Mouse (Mus musculus) heart, embryonic 12.5 days (tissue): Measurements from ENCODE around the gene Arl15. TPM values are rescaled to one million over a fixed set of nuclear protein-coding genes. Genes with fewer than 3 reads are reported as not detected.

Source experiments
- ATAC-seq: fragments of 200-750 bp; cut with Nextera tagmentation; 2 replicates; pipeline ENCODE4 v1.8.0; 2017; ENCODE audit warnings: moderate TSS enrichment, moderate library complexity; ENCODE audit not compliant: insufficient number of reproducible peaks, low FRiP score
- H3K27ac ChIP-seq: fragments of 300-500 bp; sonication (generic); 2 replicates; pipeline ENCODE4 v1.5.1; 2016; ENCODE audit warnings: mild to moderate bottlenecking, moderate library complexity; ENCODE audit not compliant: poor library complexity, severe bottlenecking
- H3K27me3 ChIP-seq: fragments of 300-500 bp; sonication (generic); replicated peaks from 2 replicates; pipeline ENCODE4 v1.6.1; 2016; ENCODE audit warnings: mild to moderate bottlenecking, moderate library complexity
- H3K36me3 ChIP-seq: fragments of 300-500 bp; sonication (generic); 2 replicates; pipeline ENCODE4 v1.6.1; 2016; ENCODE audit warnings: mild to moderate bottlenecking, moderate library complexity
- H3K4me1 ChIP-seq: fragments of 300-500 bp; sonication (generic); replicated peaks from 2 replicates; pipeline ENCODE4 v1.6.1; 2016; ENCODE audit warnings: mild to moderate bottlenecking
- H3K4me2 ChIP-seq: fragments of 300-500 bp; sonication (generic); 2 replicates; pipeline ENCODE4 v1.6.1; 2016; ENCODE audit warnings: mild to moderate bottlenecking, moderate library complexity
- H3K4me3 ChIP-seq: fragments of 300-500 bp; sonication (generic); 2 replicates; pipeline ENCODE4 v1.5.1; 2016; ENCODE audit warnings: mild to moderate bottlenecking
- H3K9ac ChIP-seq: fragments of 300-500 bp; sonication (generic); 2 replicates; pipeline ENCODE4 v1.6.1; 2016; ENCODE audit warnings: mild to moderate bottlenecking, moderate library complexity
- H3K9me3 ChIP-seq: fragments of 300-500 bp; sonication (generic); replicated peaks from 2 replicates; pipeline ENCODE4 v1.6.1; 2016; ENCODE audit warnings: mild to moderate bottlenecking, moderate library complexity
- WGBS: fragments of 180-500 bp; shearing (Covaris S2); methylation state at CpG from one replicate; pipeline ENCODE4 v1.1.7; 2016; 5-methylcytosine and 5-hydroxymethylcytosine counted together
- polyA plus RNA-seq: library from polyadenylated mRNA; unstranded; fragments of >200 nt; fragmentation: Nextera tagmentation; extraction: Ambion mirVana; gene quantifications from 2 replicates; pipeline ENCODE4 v1.2.1, GENCODE M21; 2016

Arl15 gene
- polyA plus RNA-seq, 1 experiment from 2014 or later: 7.7 TPM

- Histone ChIP-seq H3K4me2 (no peak overlapping the region), H3K27ac (no peak overlapping the region), H3K27me3 (no peaks in the 10 kb centered on the region), H3K4me3 (no peak overlapping the region), H3K9me3 (no peaks in the 10 kb centered on the region), H3K36me3 (no peaks in the 10 kb centered on the region), H3K4me1 (no peaks in the 10 kb centered on the region), H3K9ac (no peak overlapping the region)
- 87% methylated on average over 8 of the region's 8 CpGs for WGBS
- no peak for ATAC-seq
These were observed 350.9 kb downstream of the Arl15 start for GRCm38 (mm10) chr13:114145249-114145648.

- no peak overlapping the region for H3K9ac ChIP-seq
- no peak overlapping the region for H3K27ac ChIP-seq
- no peaks in the 10 kb centered on the region for H3K9me3 ChIP-seq
- H3K4me3 ChIP-seq: no peak overlapping the region
- 85% methylated on average over 16 of the region's 16 CpGs for WGBS
- no peak overlapping the region for H3K4me2 ChIP-seq
- no peaks in the 10 kb centered on the region for H3K27me3 ChIP-seq
- H3K4me1 ChIP-seq: no peaks in the 10 kb centered on the region
- no peak for ATAC-seq
- 0 out of 2 replicates have a peak, but pooled peaks cover 5% of the 10 kb centered on the region for H3K36me3 ChIP-seq
These were observed 356.8 kb downstream of the Arl15 start for GRCm38 (mm10) chr13:114150856-114151697.

GRCm38 (mm10) chr13:114151698-114152069 lies 357.4 kb downstream of the Arl15 start:
- H3K27ac ChIP-seq: no peak overlapping the region

GRCm38 (mm10) chr13:114156689-114157088 lies 362.4 kb downstream of the Arl15 start:
- ATAC-seq: no peak
- no peaks in the 10 kb centered on the region for H3K9me3 ChIP-seq
- no peak overlapping the region for H3K27ac ChIP-seq
- H3K4me1 ChIP-seq: peaks cover 6% of the 10 kb centered on the region; the same call in 1 of the 2 replicates
- H3K9ac ChIP-seq: no peak overlapping the region
- 0 out of 2 replicates have a peak, but pooled peaks cover 5% of the 10 kb centered on the region for H3K36me3 ChIP-seq
- WGBS: 59% methylated on average over 12 of the region's 12 CpGs
- H3K27me3 ChIP-seq: no peaks in the 10 kb centered on the region
- no peak overlapping the region for H3K4me2 ChIP-seq
- H3K4me3 ChIP-seq: no peak overlapping the region

More at GRCm38 (mm10) chr13:114151698-114152069, 357.4 kb downstream of the Arl15 start:
- H3K4me3 ChIP-seq: no peak overlapping the region
- WGBS: 77% methylated on average over 10 of the region's 10 CpGs
- ATAC-seq: no peak
- H3K4me1 ChIP-seq: no peaks in the 10 kb centered on the region
- H3K4me2 ChIP-seq: no peak overlapping the region
- H3K9me3 ChIP-seq: no peaks in the 10 kb centered on the region
- H3K9ac ChIP-seq: no peak overlapping the region
- 0 out of 2 replicates have a peak, but pooled peaks cover 5% of the 10 kb centered on the region for H3K36me3 ChIP-seq
- H3K27me3 ChIP-seq: no peaks in the 10 kb centered on the region

GRCm38 (mm10) chr13:114158111-114158730 lies 363.9 kb downstream of the Arl15 start:
- WGBS: 84% methylated on average over 9 of the region's 9 CpGs
- no peak overlapping the region for H3K9ac ChIP-seq

GRCm38 (mm10) chr13:114159634-114160391 lies 365.5 kb downstream of the Arl15 start:
- 55% methylated on average over 13 of the region's 13 CpGs for WGBS
- Histone ChIP-seq H3K36me3 (0 out of 2 replicates have a peak, but pooled peaks cover 2% of the 10 kb centered on the region), H3K27ac (no peak overlapping the region), H3K4me2 (no peak overlapping the region), H3K4me3 (no peak overlapping the region), H3K4me1 (peaks cover 6% of the 10 kb centered on the region; the same call in 1 of the 2 replicates), H3K9me3 (no peaks in the 10 kb centered on the region), H3K9ac (no peak overlapping the region), H3K27me3 (no peaks in the 10 kb centered on the region)
- no peak for ATAC-seq

More at GRCm38 (mm10) chr13:114158111-114158730, 363.9 kb downstream of the Arl15 start:
- H3K27me3 ChIP-seq: no peaks in the 10 kb centered on the region
- ATAC-seq: no peak
- H3K4me3 ChIP-seq: no peak overlapping the region
- peaks cover 6% of the 10 kb centered on the region; the same call in 1 of the 2 replicates for H3K4me1 ChIP-seq
- no peaks in the 10 kb centered on the region for H3K9me3 ChIP-seq
- H3K4me2 ChIP-seq: no peak overlapping the region
- H3K36me3 ChIP-seq: 0 out of 2 replicates have a peak, but pooled peaks cover 5% of the 10 kb centered on the region
- H3K27ac ChIP-seq: no peak overlapping the region

- ATAC-seq: no peak
- Histone ChIP-seq H3K4me2 (no peak overlapping the region), H3K27ac (no peak overlapping the region), H3K9me3 (no peaks in the 10 kb centered on the region), H3K4me1 (peaks cover 13% of the 10 kb centered on the region), H3K4me3 (no peak overlapping the region), H3K27me3 (no peaks in the 10 kb centered on the region), H3K36me3 (no peaks in the 10 kb centered on the region), H3K9ac (no peak overlapping the region)
- WGBS: 40% methylated on average over 4 of the region's 4 CpGs
These were observed 368.4 kb downstream of the Arl15 start for GRCm38 (mm10) chr13:114162753-114163152.

- no peak overlapping the region for H3K9ac ChIP-seq
- ATAC-seq: no peak
- no peaks in the 10 kb centered on the region for H3K27me3 ChIP-seq
- H3K9me3 ChIP-seq: no peaks in the 10 kb centered on the region
- peaks cover 6% of the 10 kb centered on the region for H3K4me1 ChIP-seq
- no peaks in the 10 kb centered on the region for H3K36me3 ChIP-seq
- no peak overlapping the region for H3K4me3 ChIP-seq
- no peak overlapping the region for H3K4me2 ChIP-seq
- H3K27ac ChIP-seq: no peak overlapping the region
- 30% methylated on average over 7 of the region's 7 CpGs for WGBS
These were observed 371.3 kb downstream of the Arl15 start for GRCm38 (mm10) chr13:114165616-114166015.

- no peak overlapping the region for H3K27ac ChIP-seq
- no peak for ATAC-seq
These were observed 372.3 kb downstream of the Arl15 start for GRCm38 (mm10) chr13:114166439-114167183.

GRCm38 (mm10) chr13:114170061-114170460 lies 375.8 kb downstream of the Arl15 start:
- Histone ChIP-seq H3K4me3 (no peak overlapping the region), H3K27ac (no peak overlapping the region), H3K27me3 (no peaks in the 10 kb centered on the region), H3K9ac (no peak overlapping the region), H3K36me3 (no peaks in the 10 kb centered on the region), H3K4me1 (peaks cover 6% of the 10 kb centered on the region), H3K9me3 (no peaks in the 10 kb centered on the region), H3K4me2 (no peak overlapping the region)
- WGBS: 66% methylated on average over 5 of the region's 5 CpGs
- ATAC-seq: no peak

More at GRCm38 (mm10) chr13:114166439-114167183, 372.3 kb downstream of the Arl15 start:
- no peaks in the 10 kb centered on the region for H3K27me3 ChIP-seq
- 52% methylated on average over 12 of the region's 12 CpGs for WGBS
- no peak overlapping the region for H3K4me2 ChIP-seq
- H3K9me3 ChIP-seq: no peaks in the 10 kb centered on the region
- peaks cover 6% of the 10 kb centered on the region for H3K4me1 ChIP-seq
- H3K4me3 ChIP-seq: no peak overlapping the region
- no peaks in the 10 kb centered on the region for H3K36me3 ChIP-seq
- no peak overlapping the region for H3K9ac ChIP-seq
